Mouse (Mus musculus): Measurements from ENCODE around the gene Ttbk1. TPM values are rescaled to one million over a fixed set of nuclear protein-coding genes. Genes with fewer than 3 reads are reported as not detected.

Gene Ttbk1
- total RNA-seq, 2 experiments from 2014 or later, result 3.3 to 4.6 TPM

DNA sequence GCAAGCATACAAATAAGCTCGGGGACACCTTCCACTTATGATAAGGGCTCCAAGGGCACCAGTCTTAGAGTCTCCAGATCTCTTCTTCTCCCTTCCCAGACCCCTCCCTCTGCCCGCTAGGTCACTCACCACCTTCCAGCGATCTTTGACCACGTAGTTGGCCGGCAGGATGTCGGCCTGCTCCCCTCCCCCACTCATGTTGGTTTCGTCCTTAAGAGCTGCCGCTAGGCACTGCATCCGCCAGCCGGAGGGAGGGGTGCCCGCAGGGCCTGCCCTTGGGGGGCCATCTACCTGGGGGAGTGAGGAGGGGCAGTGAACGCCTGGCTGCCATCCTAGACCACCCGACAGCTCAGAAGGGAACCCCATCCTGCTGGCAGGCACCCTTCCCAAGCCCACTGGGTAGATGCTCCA, 3.4 kb downstream of the Ttbk1 start:
- intact Hi-C loops (cut with DNase I; ENCODE audit: low total_unique reads), result no loop called here
- DNase-seq, result no peak

- intact Hi-C loops (cut with DNase I; ENCODE audit: low total_unique reads), result no loop called here
- no peak for DNase-seq
Measured at GRCm38 (mm10) chr17:46483561-46484001, 3.9 kb downstream of the Ttbk1 start.

GRCm38 (mm10) chr17:46477286-46477685, 10.2 kb downstream of the Ttbk1 start:
- intact Hi-C loops (cut with DNase I; ENCODE audit: low total_unique reads), result no loop called here
- DNase-seq, result no peak

GRCm38 (mm10) chr17:46476601-46477000, 10.9 kb downstream of the Ttbk1 start:
- intact Hi-C loops (cut with DNase I; ENCODE audit: low total_unique reads), result no loop called here
- no peak for DNase-seq

- DNase-seq, result no peak
- intact Hi-C loops (cut with DNase I; ENCODE audit: low total_unique reads), result no loop called here
Measured at GRCm38 (mm10) chr17:46467830-46468229, 19.6 kb downstream of the Ttbk1 start.

GRCm38 (mm10) chr17:46462226-46462625, 25.2 kb downstream of the Ttbk1 start:
- intact Hi-C loops (cut with DNase I; ENCODE audit: low total_unique reads), result no loop called here
- DNase-seq, result no peak

GRCm38 (mm10) chr17:46461347-46461746, 26.1 kb downstream of the Ttbk1 start:
- intact Hi-C loops (cut with DNase I; ENCODE audit: low total_unique reads), result no loop called here
- DNase-seq, result no peak

- no peak for DNase-seq
- intact Hi-C loops (cut with DNase I; ENCODE audit: low total_unique reads), result no loop called here
Measured at GRCm38 (mm10) chr17:46460673-46461072, 26.8 kb downstream of the Ttbk1 start.

- DNase-seq, result no peak
- intact Hi-C loops (cut with DNase I; ENCODE audit: low total_unique reads), result no loop called here
Measured at GRCm38 (mm10) chr17:46458439-46458838, 29.0 kb downstream of the Ttbk1 start.

DNA sequence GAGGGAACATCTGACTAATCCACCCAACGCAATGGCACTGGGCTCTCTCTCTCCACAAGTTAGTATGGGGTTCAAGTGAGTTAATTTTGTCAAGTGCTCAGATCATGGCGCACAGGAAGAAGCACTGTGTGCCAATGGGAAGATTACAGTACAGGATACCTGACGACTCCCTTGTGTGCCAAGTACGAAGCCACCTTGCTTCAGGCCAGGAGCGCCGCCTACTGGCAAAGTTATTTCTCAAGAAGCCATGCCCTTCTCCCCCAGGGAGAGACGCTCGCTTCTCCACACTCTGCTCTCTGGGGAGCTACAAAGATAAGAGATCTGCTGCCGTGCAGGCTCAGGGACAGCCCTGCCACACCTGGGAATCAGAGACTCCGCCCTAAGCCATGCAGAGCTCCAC, 29.7 kb downstream of the Ttbk1 start:
- DNase-seq, result peak; percentile 59
- intact Hi-C loops (cut with DNase I; ENCODE audit: low total_unique reads), result no loop called here

DNA sequence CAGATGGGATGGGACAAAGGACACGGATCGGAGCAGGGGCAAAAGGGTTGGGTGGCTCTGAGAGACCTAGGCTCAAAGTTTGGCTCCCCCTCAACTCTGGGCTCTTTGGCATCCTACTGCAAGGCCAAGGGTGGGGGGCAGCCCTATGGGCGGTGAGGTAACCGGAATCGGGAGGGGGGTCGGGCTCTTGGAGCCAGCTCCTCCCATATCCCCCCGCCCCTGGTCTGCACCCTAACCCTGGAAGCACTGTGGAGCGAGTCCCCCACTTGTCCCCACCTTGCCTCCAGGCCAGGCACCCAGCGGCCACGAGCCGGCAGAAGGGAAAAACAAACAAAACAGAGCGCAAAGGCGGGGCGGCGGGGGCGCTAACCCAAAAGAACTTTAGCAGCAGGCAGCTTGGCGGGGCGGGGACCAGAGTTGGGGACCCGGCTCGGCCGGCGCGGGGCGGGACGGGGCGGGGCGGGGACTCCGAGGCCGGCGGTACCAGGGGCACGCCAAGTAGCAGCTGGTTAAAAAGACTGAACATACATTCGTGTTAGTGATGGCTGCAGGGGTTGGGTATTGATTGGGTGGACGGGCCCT, 32.3 kb downstream of the Ttbk1 start:
- DNase-seq, result peak; percentile 29
- intact Hi-C loops (cut with DNase I; ENCODE audit: low total_unique reads), result no loop called here

GRCm38 (mm10) chr17:46454539-46454938, 32.9 kb downstream of the Ttbk1 start:
- intact Hi-C loops (cut with DNase I; ENCODE audit: low total_unique reads), result no loop called here
- DNase-seq, result no peak

DNA sequence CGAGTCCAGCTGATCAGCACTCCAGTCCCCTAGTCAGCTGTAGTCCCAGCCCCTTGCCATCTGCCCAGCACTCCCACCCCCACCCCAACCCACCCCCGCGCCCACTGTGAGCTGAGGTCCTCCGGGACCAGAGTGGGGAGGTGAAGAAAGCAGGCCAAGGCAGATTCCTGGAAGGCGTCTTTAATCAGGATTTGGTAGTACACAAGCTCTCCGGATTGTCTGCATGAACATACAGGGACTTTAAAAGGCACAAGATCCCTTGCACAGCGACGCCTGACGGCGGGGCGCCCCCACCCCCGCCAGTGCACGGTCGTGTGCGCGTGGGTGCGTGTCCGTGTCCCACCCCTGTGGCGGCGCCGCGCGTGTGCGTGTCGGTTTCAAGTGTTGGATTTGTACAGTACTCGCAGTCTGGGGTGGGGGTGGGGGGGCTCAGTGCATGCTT, 33.5 kb downstream of the Ttbk1 start:
- intact Hi-C loops (cut with DNase I; ENCODE audit: low total_unique reads), result no loop called here
- DNase-seq, result no peak

- intact Hi-C loops (cut with DNase I; ENCODE audit: low total_unique reads), result no loop called here
- DNase-seq, result no peak
Measured at GRCm38 (mm10) chr17:46453302-46453948, 34.0 kb downstream of the Ttbk1 start.

GRCm38 (mm10) chr17:46452683-46453082, 34.8 kb downstream of the Ttbk1 start:
- intact Hi-C loops (cut with DNase I; ENCODE audit: low total_unique reads), result no loop called here
- DNase-seq, result no peak

GRCm38 (mm10) chr17:46446264-46446663, 41.2 kb downstream of the Ttbk1 start:
- intact Hi-C loops (cut with DNase I; ENCODE audit: low total_unique reads), result no loop called here

DNA sequence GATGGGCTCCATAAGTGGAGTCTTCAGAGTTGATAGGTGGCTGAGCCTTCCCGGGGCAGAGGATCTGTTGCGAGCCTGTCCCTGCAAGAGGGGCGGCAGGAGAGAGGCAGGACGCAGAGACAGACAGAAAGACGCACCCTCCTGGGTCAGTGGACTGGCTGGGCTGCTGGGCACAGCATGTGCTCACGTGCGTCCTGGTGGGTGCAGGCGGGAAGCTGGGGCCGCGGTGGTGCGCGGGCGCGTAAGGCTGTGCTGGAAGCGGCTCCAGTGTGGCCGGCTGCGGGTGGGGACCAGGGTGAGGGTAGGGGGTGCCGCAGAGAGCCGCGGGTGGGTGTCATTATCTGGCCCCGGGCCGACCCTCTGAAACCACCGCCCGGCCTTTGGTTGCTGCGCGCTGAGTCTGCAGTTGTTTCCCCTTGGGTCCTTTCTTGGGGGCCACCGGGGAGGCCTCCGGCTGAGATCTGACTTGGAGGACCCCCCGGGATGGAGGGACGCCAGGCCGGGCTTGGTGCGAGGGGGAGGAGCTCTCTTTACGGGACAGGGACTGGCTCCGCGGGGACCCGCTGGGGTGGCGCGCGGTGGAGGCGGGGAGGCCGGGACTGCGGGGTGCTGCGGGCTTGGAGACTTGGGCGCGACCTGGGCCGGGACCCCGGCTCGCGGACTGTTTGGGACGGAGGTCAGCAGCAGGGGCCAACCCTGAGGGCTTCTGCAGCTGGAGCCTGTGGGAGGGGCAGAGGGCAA, 42.5 kb downstream of the Ttbk1 start:
- intact Hi-C loops (cut with DNase I; ENCODE audit: low total_unique reads), result no loop called here
- DNase-seq, result no peak

More at GRCm38 (mm10) chr17:46446264-46446663, 41.2 kb downstream of the Ttbk1 start:
- no peak for DNase-seq

DNA sequence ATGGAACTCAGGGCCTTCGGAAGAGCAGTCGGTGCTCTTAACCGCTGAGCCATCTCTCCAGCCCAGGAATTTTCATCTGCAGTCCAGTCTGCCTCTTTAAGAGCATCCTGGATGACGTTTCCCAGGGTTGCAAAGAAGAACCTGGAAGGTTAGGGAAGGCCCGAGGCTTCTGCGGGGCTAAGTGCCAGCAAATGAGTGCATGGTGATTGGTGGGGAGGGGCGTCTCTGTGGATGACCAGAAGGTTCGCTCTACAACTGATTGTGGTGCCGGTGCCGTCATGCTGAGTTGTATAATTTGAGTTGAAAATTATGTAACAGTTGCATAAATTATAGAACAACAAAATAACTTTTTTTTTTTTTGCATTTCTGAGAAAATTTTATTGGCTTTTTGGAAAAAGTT, 48.3 kb downstream of the Ttbk1 start:
- intact Hi-C loops (cut with DNase I; ENCODE audit: low total_unique reads), result no loop called here
- no peak for DNase-seq

DNA sequence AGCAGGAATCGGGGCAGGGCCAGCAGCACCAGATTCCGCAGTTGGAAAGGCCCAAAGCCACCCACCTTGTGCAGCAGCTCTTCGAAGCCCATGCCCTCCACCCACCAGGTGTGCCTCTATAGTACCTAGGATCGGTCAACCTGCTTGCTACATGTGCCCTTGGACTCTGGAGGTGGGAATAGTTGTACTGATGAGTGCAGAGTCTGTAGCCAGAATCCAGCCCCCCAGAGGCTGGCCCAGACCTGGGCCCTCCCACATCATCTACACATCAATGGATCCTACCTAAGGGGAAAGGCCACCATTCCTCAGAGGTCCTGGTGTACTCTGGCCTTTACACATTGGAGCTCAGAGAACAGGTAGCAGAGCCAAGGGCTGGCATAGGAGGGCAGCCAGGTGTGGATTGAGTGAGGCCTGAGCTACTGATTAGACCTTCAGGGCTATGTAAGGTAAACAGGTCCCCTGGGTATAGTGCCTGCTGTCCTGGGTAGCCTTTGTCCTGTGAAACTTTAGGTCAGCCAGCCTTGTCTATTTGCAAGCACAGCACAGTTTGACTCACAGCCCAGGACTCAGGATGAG, 49.1 kb downstream of the Ttbk1 start, which contains the start of gene Slc22a7:
Slc22a7 (minus strand) TSS at position 160 of the 576 bp plus-strand sequence.
- intact Hi-C loops (cut with DNase I; ENCODE audit: low total_unique reads), result no loop called here

DNA sequence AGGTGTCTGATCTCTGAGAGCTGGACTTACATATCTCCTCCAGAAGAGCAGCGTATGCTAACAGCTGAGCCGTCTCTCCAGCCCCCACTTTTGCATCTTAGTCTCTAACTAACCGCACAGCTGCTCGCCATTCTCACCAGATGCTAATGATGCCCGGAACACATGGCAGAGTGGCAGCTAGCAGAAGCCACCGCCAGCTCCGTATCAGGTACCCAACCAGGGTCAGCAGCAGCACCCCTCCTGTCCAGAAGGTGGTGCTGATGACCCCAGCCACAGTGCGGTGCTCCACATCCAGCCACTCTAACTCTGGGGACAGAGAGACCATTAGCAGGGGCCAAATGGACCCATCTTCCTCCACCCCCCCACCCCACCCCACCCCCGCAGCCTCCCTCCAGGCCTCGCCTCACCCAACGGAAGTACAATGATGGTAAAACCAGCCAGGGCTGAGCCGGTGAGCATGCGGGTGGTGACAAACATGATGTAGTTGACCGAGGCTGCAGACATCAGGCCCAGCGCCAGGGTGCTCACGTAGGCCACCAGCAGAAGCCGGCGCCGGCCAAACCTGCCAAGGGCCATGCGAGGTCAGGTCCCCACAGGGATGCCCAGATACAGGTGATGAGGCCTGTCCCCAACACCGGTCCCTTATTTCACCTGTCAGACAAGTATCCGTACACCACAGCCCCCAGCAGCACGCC, 50.7 kb downstream of the Ttbk1 start:
- intact Hi-C loops (cut with DNase I; ENCODE audit: low total_unique reads), result no loop called here
- peak; percentile 56 for DNase-seq

More for the DNA sequence above, 49.1 kb downstream of the Ttbk1 start, which contains the start of gene Slc22a7:
- DNase-seq, result no peak

Measured in gastrocnemius, postnatal 14 days (tissue).